12 mouse cellular contexts compared by ENCODE assay signal in genomic region chr12:28460951-28461431, GRCm38 (mm10).
A peak's percentile ranks its signal among the peaks of the same experiment; 100 is the strongest.
DNase-seq lines count a peak whose midpoint lies in the region; ATAC-seq and TF ChIP-seq lines count a peak whose summit lies in the region.
"Had no signal": no experiment of that assay in that cellular context is flagged by ENCODE, and none has a peak within 500 bp of the region (broad histone marks: within the 10 kb centered on the region; RNA-seq: fewer than 3 reads in every experiment).

No protein-coding gene starts in this region.

- no peak overlapping the region for H3K4me2 ChIP-seq in embryonic facial prominence, embryonic 12.5 days (replicated peaks)
- H3K4me2 ChIP-seq in hindbrain, postnatal 0 days (ENCODE audit: low read depth, low read length): no peak overlapping the region
- no peak overlapping the region for H3K4me2 ChIP-seq in midbrain, postnatal 0 days (ENCODE audit: low read depth, low read length, poor library complexity, severe bottlenecking)
- H3K4me2 ChIP-seq: embryonic facial prominence, embryonic 13.5 days; heart, embryonic 11.5 days had no signal

- no peak overlapping the region for H3K4me3 ChIP-seq in embryonic facial prominence, embryonic 12.5 days
- no peak overlapping the region for H3K4me3 ChIP-seq in hindbrain, postnatal 0 days (ENCODE audit: low read length)
- H3K4me3 ChIP-seq in midbrain, postnatal 0 days (ENCODE audit: low read depth, low read length): no peak overlapping the region
- H3K4me3 ChIP-seq: embryonic facial prominence, embryonic 13.5 days had no signal

- peak overlapping the region; percentile 23; the same call in 1 of the 2 replicates for H3K27ac ChIP-seq in embryonic facial prominence, embryonic 12.5 days
- H3K27ac ChIP-seq in hindbrain, postnatal 0 days: peak overlapping the region; percentile 64; the same call in 1 of the 2 replicates
- H3K27ac ChIP-seq in midbrain, postnatal 0 days (ENCODE audit: low read depth, low read length): peak overlapping the region; percentile 28; the same call in 1 of the 2 replicates
- H3K27ac ChIP-seq: embryonic facial prominence, embryonic 13.5 days had no signal

- ATAC-seq in embryonic facial prominence, embryonic 12.5 days (ENCODE audit: insufficient number of reproducible peaks, insufficient read depth, low FRiP score, low TSS enrichment): no peak
- peak; percentile 93 for ATAC-seq in hindbrain, postnatal 0 days
- ATAC-seq in midbrain, postnatal 0 days (ENCODE audit: low FRiP score): peak; percentile 62; the same call in 1 of the 2 replicates

- peak; percentile 82 for DNase-seq in brain, adult 2 months (ENCODE audit: low read depth, low spot score)
- peak; percentile 73 for DNase-seq in hindbrain, postnatal 0 days (ENCODE audit: low spot score)
- peak; percentile 75 for DNase-seq in midbrain, postnatal 0 days (ENCODE audit: low spot score)
- DNase-seq in lung, postnatal 25 days (ENCODE audit: low spot score): no peak
- DNase-seq in lung, postnatal 14 days: no peak
- no peak for DNase-seq in heart, adult 9 months (ENCODE audit: low spot score in 2 of 2)
- no peak for DNase-seq in gastrocnemius, adult 8-10 months (ENCODE audit: low spot score in 2 of 2)
- DNase-seq: kidney, postnatal 10 days; liver had no signal

- TF ChIP-seq CTCF in hindbrain, postnatal 0 days (IDR thresholded peaks at IDR 0.05; ENCODE audit: low read depth): no peak
- no peak for TF ChIP-seq CTCF in midbrain, postnatal 0 days (IDR thresholded peaks at IDR 0.05)

- no peak overlapping the region for H3K9ac ChIP-seq in embryonic facial prominence, embryonic 12.5 days
- H3K9ac ChIP-seq in hindbrain, postnatal 0 days (replicated peaks; ENCODE audit: low read length): no peak overlapping the region
- H3K9ac ChIP-seq in midbrain, postnatal 0 days (replicated peaks; ENCODE audit: low read length, poor library complexity, severe bottlenecking): no peak overlapping the region
- H3K9ac ChIP-seq: embryonic facial prominence, embryonic 13.5 days had no signal

- WGBS in embryonic facial prominence, embryonic 12.5 days: 41% methylated on average over 2 of the region's 2 CpGs
- WGBS in hindbrain, postnatal 0 days: 8% methylated on average over 2 of the region's 2 CpGs
- WGBS in midbrain, postnatal 0 days: 9% methylated on average over 2 of the region's 2 CpGs

- no peaks in the 10 kb centered on the region for H3K9me3 ChIP-seq in embryonic facial prominence, embryonic 12.5 days
- H3K9me3 ChIP-seq in hindbrain, postnatal 0 days (ENCODE audit: low read length): no peaks in the 10 kb centered on the region
- H3K9me3 ChIP-seq in midbrain, postnatal 0 days (ENCODE audit: low read length): no peaks in the 10 kb centered on the region
- H3K9me3 ChIP-seq: embryonic facial prominence, embryonic 13.5 days had no signal

- no peaks in the 10 kb centered on the region for H3K36me3 ChIP-seq in embryonic facial prominence, embryonic 12.5 days
- no peaks in the 10 kb centered on the region for H3K36me3 ChIP-seq in hindbrain, postnatal 0 days (ENCODE audit: insufficient read depth, low read length)
- H3K36me3 ChIP-seq in midbrain, postnatal 0 days (ENCODE audit: insufficient read depth, low read length): no peaks in the 10 kb centered on the region
- H3K36me3 ChIP-seq: embryonic facial prominence, embryonic 13.5 days had no signal

- H3K27me3 ChIP-seq in embryonic facial prominence, embryonic 12.5 days: no peaks in the 10 kb centered on the region
- no peaks in the 10 kb centered on the region for H3K27me3 ChIP-seq in hindbrain, postnatal 0 days (ENCODE audit: insufficient read depth, low read length)
- no peaks in the 10 kb centered on the region for H3K27me3 ChIP-seq in midbrain, postnatal 0 days (ENCODE audit: insufficient read depth, low read length)
- H3K27me3 ChIP-seq: embryonic facial prominence, embryonic 13.5 days had no signal

- H3K4me1 ChIP-seq in embryonic facial prominence, embryonic 12.5 days: no peaks in the 10 kb centered on the region
- peaks cover 6% of the 10 kb centered on the region for H3K4me1 ChIP-seq in hindbrain, postnatal 0 days (ENCODE audit: insufficient read depth, low read length)
- no peaks in the 10 kb centered on the region for H3K4me1 ChIP-seq in midbrain, postnatal 0 days (ENCODE audit: insufficient read depth, low read length)
- H3K4me1 ChIP-seq: embryonic facial prominence, embryonic 13.5 days had no signal

Comparison
In these comparisons a context has a peak if more than half of its experiments do, and no peak if none do; other contexts are left out.
1. DNase-seq: peak in brain, adult 2 months (single experiment), hindbrain, postnatal 0 days (single experiment) and midbrain, postnatal 0 days (single experiment); none in lung, postnatal 25 days (single experiment), lung, postnatal 14 days (single experiment), heart, adult 9 months (0 of 2) and gastrocnemius, adult 8-10 months (0 of 2).
2. Peak in every context shown above with its lines, with median percentiles within 50 percentile points of each other: H3K27ac ChIP-seq.